27 mouse cellular contexts compared by ENCODE assay signal in genomic region chr9:111100406-111100805, GRCm38 (mm10). TPM values are rescaled to one million over a fixed set of nuclear protein-coding genes. Genes with fewer than 3 reads are reported as not detected.
DNase-seq lines count a peak whose midpoint lies in the region; ATAC-seq and TF ChIP-seq lines count a peak whose summit lies in the region.
"Had no signal": no experiment of that assay in that cellular context is flagged by ENCODE, and none has a peak within 500 bp of the region (broad histone marks: within the 10 kb centered on the region; RNA-seq: fewer than 3 reads in every experiment).

No protein-coding gene starts in this region.

- peak; percentile 36; the same call in 1 of the 2 replicates for ATAC-seq in kidney, postnatal 0 days (replicated peaks; ENCODE audit: low FRiP score, low read depth)
- ATAC-seq in embryonic facial prominence, embryonic 14.5 days (ENCODE audit: low read depth) = 0 out of 2 replicates have a peak, but pooled peaks have one; percentile 26
- ATAC-seq in intestine, embryonic 15.5 days = peak; percentile 30; the same call in 1 of the 2 replicates
- 0 out of 2 replicates have a peak, but pooled peaks have one; percentile 49 for ATAC-seq in limb, embryonic 15.5 days (ENCODE audit: insufficient number of reproducible peaks, low FRiP score, low TSS enrichment, low read depth)
- ATAC-seq: activated CD4-positive, CD25-positive, alpha-beta regulatory T cell, adult 4 months; forebrain, embryonic 14.5 days; midbrain, embryonic 16.5 days had no signal

- H3K27me3 ChIP-seq in kidney, postnatal 0 days (ENCODE audit: insufficient read depth, low read length) = no peaks in the 10 kb centered on the region
- H3K27me3 ChIP-seq in embryonic facial prominence, embryonic 14.5 days (replicated peaks; ENCODE audit: control insufficient read depth, insufficient read depth, low read length) = no peaks in the 10 kb centered on the region
- no peaks in the 10 kb centered on the region for H3K27me3 ChIP-seq in intestine, embryonic 15.5 days (replicated peaks)
- H3K27me3 ChIP-seq in limb, embryonic 15.5 days = no peaks in the 10 kb centered on the region
- H3K27me3 ChIP-seq: heart, embryonic 12.5 days; hindbrain, embryonic 13.5 days; kidney, embryonic 15.5 days had no signal

- H3K27ac ChIP-seq in kidney, postnatal 0 days = no peak overlapping the region
- H3K27ac ChIP-seq in embryonic facial prominence, embryonic 14.5 days (replicated peaks; ENCODE audit: low read depth, low read length) = no peak overlapping the region
- H3K27ac ChIP-seq in intestine, embryonic 15.5 days = no peak overlapping the region
- H3K27ac ChIP-seq in limb, embryonic 15.5 days = no peak overlapping the region
- H3K27ac ChIP-seq: hindbrain, embryonic 13.5 days; kidney, embryonic 15.5 days had no signal

- TF ChIP-seq CTCF in kidney, postnatal 0 days (IDR thresholded peaks at IDR 0.05; ENCODE audit: low read depth) = no peak

- H3K9me3 ChIP-seq in kidney, postnatal 0 days (replicated peaks; ENCODE audit: low read length) = no peaks in the 10 kb centered on the region
- no peaks in the 10 kb centered on the region for H3K9me3 ChIP-seq in embryonic facial prominence, embryonic 14.5 days (ENCODE audit: control insufficient read depth, low read length)
- H3K9me3 ChIP-seq in intestine, embryonic 15.5 days = no peaks in the 10 kb centered on the region
- H3K9me3 ChIP-seq in limb, embryonic 15.5 days = no peaks in the 10 kb centered on the region
- H3K9me3 ChIP-seq: heart, embryonic 12.5 days; hindbrain, embryonic 13.5 days; kidney, embryonic 15.5 days had no signal

- WGBS in kidney, postnatal 0 days = 94% methylated on average over 3 of the region's 3 CpGs
- WGBS in embryonic facial prominence, embryonic 14.5 days = 72% methylated on average over 3 of the region's 3 CpGs
- 92% methylated on average over 3 of the region's 3 CpGs for WGBS in intestine, embryonic 15.5 days
- WGBS in limb, embryonic 15.5 days = 90% methylated on average over 3 of the region's 3 CpGs

- no peak overlapping the region for H3K4me2 ChIP-seq in kidney, postnatal 0 days (ENCODE audit: low read length)
- H3K4me2 ChIP-seq in embryonic facial prominence, embryonic 14.5 days (ENCODE audit: low read depth, low read length) = no peak overlapping the region
- no peak overlapping the region for H3K4me2 ChIP-seq in intestine, embryonic 15.5 days (replicated peaks)
- no peak overlapping the region for H3K4me2 ChIP-seq in limb, embryonic 15.5 days
- H3K4me2 ChIP-seq: heart, embryonic 12.5 days; hindbrain, embryonic 13.5 days; kidney, embryonic 15.5 days; liver, embryonic 11.5 days had no signal

- no peak overlapping the region for H3K9ac ChIP-seq in kidney, postnatal 0 days (ENCODE audit: low read depth, low read length)
- H3K9ac ChIP-seq in embryonic facial prominence, embryonic 14.5 days (ENCODE audit: low read depth, low read length) = no peak overlapping the region
- no peak overlapping the region for H3K9ac ChIP-seq in intestine, embryonic 15.5 days
- no peak overlapping the region for H3K9ac ChIP-seq in limb, embryonic 15.5 days
- H3K9ac ChIP-seq: heart, embryonic 12.5 days; hindbrain, embryonic 13.5 days; kidney, embryonic 15.5 days had no signal

- no peak overlapping the region for H3K4me3 ChIP-seq in kidney, postnatal 0 days (replicated peaks; ENCODE audit: low read depth, low read length)
- no peak overlapping the region for H3K4me3 ChIP-seq in embryonic facial prominence, embryonic 14.5 days (ENCODE audit: low read depth, low read length)
- H3K4me3 ChIP-seq in intestine, embryonic 15.5 days (replicated peaks) = no peak overlapping the region
- H3K4me3 ChIP-seq in limb, embryonic 15.5 days = no peak overlapping the region
- H3K4me3 ChIP-seq: heart, embryonic 12.5 days; hindbrain, embryonic 13.5 days; kidney, embryonic 15.5 days had no signal

- H3K36me3 ChIP-seq in kidney, postnatal 0 days (ENCODE audit: insufficient read depth, low read length) = no peaks in the 10 kb centered on the region
- no peaks in the 10 kb centered on the region for H3K36me3 ChIP-seq in embryonic facial prominence, embryonic 14.5 days (ENCODE audit: control insufficient read depth, insufficient read depth, low read length)
- no peaks in the 10 kb centered on the region for H3K36me3 ChIP-seq in intestine, embryonic 15.5 days
- H3K36me3 ChIP-seq in limb, embryonic 15.5 days = no peaks in the 10 kb centered on the region
- H3K36me3 ChIP-seq: heart, embryonic 12.5 days; hindbrain, embryonic 13.5 days; kidney, embryonic 15.5 days had no signal

- H3K4me1 ChIP-seq in kidney, postnatal 0 days (replicated peaks; ENCODE audit: insufficient read depth, low read length) = peaks cover 3% of the 10 kb centered on the region; the same call in 1 of the 2 replicates
- H3K4me1 ChIP-seq in embryonic facial prominence, embryonic 14.5 days (ENCODE audit: control insufficient read depth, insufficient read depth, low read length) = no peaks in the 10 kb centered on the region
- 0 out of 2 replicates have a peak, but pooled peaks cover 4% of the 10 kb centered on the region for H3K4me1 ChIP-seq in intestine, embryonic 15.5 days (replicated peaks)
- H3K4me1 ChIP-seq in limb, embryonic 15.5 days = no peaks in the 10 kb centered on the region
- H3K4me1 ChIP-seq: hindbrain, embryonic 13.5 days had no signal

- DNase-seq in kidney, postnatal 0 days (ENCODE audit: low spot score) = no peak
- DNase-seq in kidney, postnatal 10 days = no peak
- DNase-seq in embryonic facial prominence, embryonic 14.5 days (ENCODE audit: low spot score) = no peak
- no peak for DNase-seq in frontal cortex, postnatal 14 days (ENCODE audit: low spot score in 2 of 2)
- DNase-seq in embryo, embryonic 9.5 days (ENCODE audit: extremely low spot score) = no peak
- DNase-seq: adrenal gland, adult 2 months; adrenal gland, postnatal 36 days; B cell, adult 2 months; cerebellum, adult 18-20 months; cerebellum, postnatal 10 days; heart, postnatal 4 days; kidney, adult 18-20 months; lung, adult 2 months; lung, postnatal 10 days; right cerebral cortex, postnatal 25 days; spleen, adult 18-20 months; thymus, adult 18-20 months; thymus, postnatal 25 days had no signal

RNA-seq across cellular contexts. Expression of gene Lrrfip2, which starts 17.0 kb away (rescaled TPM):
- 39.6 and 39.9 TPM in 2 replicates for polyA plus RNA-seq in kidney, postnatal 0 days (2015; fragmentation: Nextera tagmentation; extraction: Ambion mirVana)
- 39.2 and 40.4 TPM in 2 replicates for polyA plus RNA-seq in embryonic facial prominence, embryonic 14.5 days (2014; fragmentation: Nextera tagmentation; extraction: Ambion mirVana)
- 41.4 and 41.6 TPM in 2 replicates for polyA plus RNA-seq in intestine, embryonic 15.5 days (2015; fragmentation: Nextera tagmentation; extraction: Ambion mirVana)
- 39.1 and 39.7 TPM in 2 replicates for polyA plus RNA-seq in limb, embryonic 15.5 days (2015; fragmentation: Nextera tagmentation; extraction: Ambion mirVana)

RNA-seq across cellular contexts. Expression of gene Ccrl2, which starts 43.1 kb away (rescaled TPM):
- polyA plus RNA-seq in kidney, postnatal 0 days (2015; fragmentation: Nextera tagmentation; extraction: Ambion mirVana) = 2.7 and 3.5 TPM in 2 replicates
- 0.35 and 0.97 TPM in 2 replicates for polyA plus RNA-seq in embryonic facial prominence, embryonic 14.5 days (2014; fragmentation: Nextera tagmentation; extraction: Ambion mirVana)
- polyA plus RNA-seq in intestine, embryonic 15.5 days (2015; fragmentation: Nextera tagmentation; extraction: Ambion mirVana) = 1.8 and 2.6 TPM in 2 replicates
- 1.1 and 1.2 TPM in 2 replicates for polyA plus RNA-seq in limb, embryonic 15.5 days (2015; fragmentation: Nextera tagmentation; extraction: Ambion mirVana)
